Mouse (Mus musculus) embryonic facial prominence, embryonic 11.5 days (tissue): ENCODE results near the gene Atp13a1. TPM values are rescaled to one million over a fixed set of nuclear protein-coding genes. Genes with fewer than 3 reads are reported as not detected.
A peak's percentile ranks its signal among the peaks of the same experiment; 100 is the strongest.

Source experiments
- ATAC-seq: fragments of 200-750 bp; cut with Nextera tagmentation; replicated peaks from 2 replicates; pipeline ENCODE4 v1.8.0; 2017; ENCODE audit warnings: low read depth; ENCODE audit not compliant: insufficient number of reproducible peaks, low FRiP score, low TSS enrichment
- DNase-seq: peaks from one replicate; pipeline ENCODE4 v3.0.0-alpha.2; 2015; ENCODE audit warnings: low spot score
- H3K27ac ChIP-seq: fragments of 300-500 bp; sonication (generic); replicated peaks from 2 replicates; pipeline ENCODE4 v1.5.1; 2014; ENCODE audit warnings: mild to moderate bottlenecking, low read depth, low read length, control low read depth
- H3K27me3 ChIP-seq: fragments of 300-500 bp; sonication (generic); 2 replicates; pipeline ENCODE4 v1.6.1; 2014; ENCODE audit warnings: mild to moderate bottlenecking, low read length, moderate library complexity, mixed read lengths; ENCODE audit not compliant: control insufficient read depth, insufficient read depth
- H3K36me3 ChIP-seq: fragments of 300-500 bp; sonication (generic); replicated peaks from 2 replicates; pipeline ENCODE4 v1.6.1; 2014; ENCODE audit warnings: low read depth, mild to moderate bottlenecking, low read length, moderate library complexity, mixed read lengths; ENCODE audit not compliant: control insufficient read depth, insufficient read depth
- H3K4me1 ChIP-seq: fragments of 300-500 bp; sonication (generic); 2 replicates; pipeline ENCODE4 v1.6.1; 2014; ENCODE audit warnings: low read length, mixed read lengths; ENCODE audit not compliant: control insufficient read depth, insufficient read depth
- H3K4me2 ChIP-seq: fragments of 300-500 bp; sonication (generic); 2 replicates; pipeline ENCODE4 v1.6.1; 2014; ENCODE audit warnings: low read depth, mild to moderate bottlenecking, control low read depth, low read length, moderate library complexity
- H3K4me3 ChIP-seq: fragments of 300-500 bp; sonication (generic); 2 replicates; pipeline ENCODE4 v1.5.1; 2014; ENCODE audit warnings: low read depth, low read length, control low read depth
- H3K9ac ChIP-seq: fragments of 300-500 bp; sonication (generic); replicated peaks from 2 replicates; pipeline ENCODE4 v1.6.1; 2014; ENCODE audit warnings: mild to moderate bottlenecking, control low read depth, low read length
- H3K9me3 ChIP-seq: fragments of 300-500 bp; sonication (generic); replicated peaks from 2 replicates; pipeline ENCODE4 v1.6.1; 2016; ENCODE audit warnings: mild to moderate bottlenecking, low read length, inconsistent platforms, mixed read lengths; ENCODE audit not compliant: control insufficient read depth
- WGBS: fragments of 180-500 bp; shearing (Covaris S2); extraction: QIAGEN DNeasy Blood & Tissue Kit; methylation state at CpG from one replicate; pipeline ENCODE4 v1.1.7; 2014; 5-methylcytosine and 5-hydroxymethylcytosine counted together
- polyA plus RNA-seq: library from polyadenylated mRNA; unstranded; fragments of >200 nt; fragmentation: Nextera tagmentation; extraction: Ambion mirVana; gene quantifications from 2 replicates; pipeline ENCODE4 v1.2.1, GENCODE M21; 2014

Gene Atp13a1
- polyA plus RNA-seq, 1 experiment from 2014 or later, result 35.9 TPM

- Histone ChIP-seq H3K27me3 (no peaks in the 10 kb centered on the region), H3K4me2 (no peak overlapping the region), H3K9ac (no peak overlapping the region), H3K36me3 (peaks cover 37% of the 10 kb centered on the region), H3K27ac (no peak overlapping the region), H3K9me3 (no peaks in the 10 kb centered on the region), H3K4me3 (no peak overlapping the region), H3K4me1 (no peaks in the 10 kb centered on the region)
- ATAC-seq (no peak), DNase-seq (no peak)
Observed at GRCm38 (mm10) chr8:69802216-69802615, 11.3 kb downstream of the Atp13a1 start.

- Histone ChIP-seq H3K4me3 (no peak overlapping the region), H3K4me2 (no peak overlapping the region), H3K36me3 (peaks cover 32% of the 10 kb centered on the region), H3K4me1 (no peaks in the 10 kb centered on the region), H3K27ac (no peak overlapping the region), H3K9ac (no peak overlapping the region), H3K9me3 (no peaks in the 10 kb centered on the region), H3K27me3 (no peaks in the 10 kb centered on the region)
- ATAC-seq (no peak), DNase-seq (no peak)
- 94% methylated on average over 7 of the region's 7 CpGs for WGBS
Observed at GRCm38 (mm10) chr8:69803366-69803765, 12.4 kb downstream of the Atp13a1 start.

DNA sequence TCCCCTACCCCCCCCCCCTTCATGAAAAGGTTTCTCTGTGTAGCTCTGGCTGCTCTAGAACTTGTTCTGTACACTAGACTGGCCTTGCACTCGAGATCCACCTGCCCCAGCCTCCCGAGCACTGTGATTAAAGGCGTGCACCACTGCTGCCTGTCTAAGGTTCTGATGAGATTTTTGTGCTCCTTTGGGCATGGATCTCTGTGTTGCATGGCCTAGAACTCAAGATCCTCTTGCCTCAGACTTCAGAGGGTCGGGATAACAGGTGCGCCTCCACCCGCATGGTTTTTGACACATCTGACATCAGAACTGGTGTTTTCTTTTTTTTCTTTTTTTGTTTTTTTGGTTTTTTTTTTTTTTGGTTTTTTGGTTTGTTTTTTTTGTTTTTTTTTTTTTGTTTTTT, 13.6 kb downstream of the Atp13a1 start:
- WGBS, result 94% methylated on average over 6 of the region's 6 CpGs
- Histone ChIP-seq H3K27ac (no peak overlapping the region), H3K4me2 (no peak overlapping the region), H3K4me3 (no peak overlapping the region), H3K9ac (no peak overlapping the region), H3K36me3 (peaks cover 27% of the 10 kb centered on the region), H3K9me3 (no peaks in the 10 kb centered on the region), H3K4me1 (peaks cover 2% of the 10 kb centered on the region; the same call in 1 of the 2 replicates), H3K27me3 (no peaks in the 10 kb centered on the region)
- no peak for ATAC-seq
- no peak for DNase-seq

DNA sequence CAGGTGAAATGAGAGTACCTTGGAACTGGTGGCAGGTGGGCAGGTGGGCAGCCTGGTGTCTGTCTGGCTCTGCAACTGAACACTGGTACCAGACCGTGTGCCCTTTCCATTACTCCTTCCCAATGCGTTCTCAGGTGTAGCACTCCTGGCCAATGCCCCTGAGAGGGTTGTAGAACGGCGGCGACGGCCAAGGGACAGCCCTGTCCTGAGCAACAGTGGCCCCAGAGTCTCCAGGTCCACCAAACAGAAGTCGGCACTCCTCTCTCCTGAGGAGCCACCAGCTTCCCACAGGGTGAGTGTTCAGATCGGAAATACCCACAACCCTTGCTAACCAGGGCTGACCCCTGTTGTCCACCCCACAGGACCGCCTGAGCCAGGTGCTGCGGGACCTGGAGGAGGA, 14.1 kb downstream of the Atp13a1 start:
- H3K9me3 ChIP-seq, result no peaks in the 10 kb centered on the region
- no peak overlapping the region for H3K4me2 ChIP-seq
- no peak for DNase-seq
- ATAC-seq, result no peak
- H3K4me1 ChIP-seq, result peaks cover 2% of the 10 kb centered on the region; the same call in 1 of the 2 replicates
- H3K4me3 ChIP-seq, result no peak overlapping the region
- no peaks in the 10 kb centered on the region for H3K27me3 ChIP-seq
- 90% methylated on average over 10 of the region's 10 CpGs for WGBS
- H3K27ac ChIP-seq, result no peak overlapping the region
- no peak overlapping the region for H3K9ac ChIP-seq
- peaks cover 23% of the 10 kb centered on the region for H3K36me3 ChIP-seq

GRCm38 (mm10) chr8:69805491-69805890, 14.5 kb downstream of the Atp13a1 start:
- Histone ChIP-seq H3K27ac (no peak overlapping the region), H3K4me2 (no peak overlapping the region), H3K27me3 (no peaks in the 10 kb centered on the region), H3K4me1 (peaks cover 2% of the 10 kb centered on the region; the same call in 1 of the 2 replicates), H3K36me3 (peaks cover 20% of the 10 kb centered on the region), H3K4me3 (no peak overlapping the region), H3K9ac (no peak overlapping the region), H3K9me3 (no peaks in the 10 kb centered on the region)
- DNase-seq (no peak), ATAC-seq (no peak)
- 93% methylated on average over 9 of the region's 9 CpGs for WGBS

DNA sequence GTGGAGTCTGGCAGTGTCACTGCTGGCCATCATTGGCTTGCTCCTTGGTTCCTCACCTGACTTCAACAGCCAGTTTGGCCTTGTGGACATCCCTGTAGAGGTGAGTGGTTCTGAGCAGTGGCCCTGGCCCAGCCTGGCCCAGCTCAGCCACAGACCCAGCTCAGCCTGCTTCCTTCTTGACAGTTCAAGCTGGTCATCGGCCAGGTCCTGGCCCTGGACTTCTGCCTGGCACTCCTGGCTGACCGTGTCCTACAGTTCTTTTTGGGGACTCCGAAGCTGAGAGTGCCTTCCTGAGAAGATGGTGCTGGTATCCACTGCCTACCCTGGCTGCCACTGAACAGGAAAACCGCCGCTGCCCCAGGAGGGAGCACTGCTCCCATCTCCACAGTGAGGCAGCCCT, 16.3 kb downstream of the Atp13a1 start:
- WGBS, result 91% methylated on average over 5 of the region's 5 CpGs

DNA sequence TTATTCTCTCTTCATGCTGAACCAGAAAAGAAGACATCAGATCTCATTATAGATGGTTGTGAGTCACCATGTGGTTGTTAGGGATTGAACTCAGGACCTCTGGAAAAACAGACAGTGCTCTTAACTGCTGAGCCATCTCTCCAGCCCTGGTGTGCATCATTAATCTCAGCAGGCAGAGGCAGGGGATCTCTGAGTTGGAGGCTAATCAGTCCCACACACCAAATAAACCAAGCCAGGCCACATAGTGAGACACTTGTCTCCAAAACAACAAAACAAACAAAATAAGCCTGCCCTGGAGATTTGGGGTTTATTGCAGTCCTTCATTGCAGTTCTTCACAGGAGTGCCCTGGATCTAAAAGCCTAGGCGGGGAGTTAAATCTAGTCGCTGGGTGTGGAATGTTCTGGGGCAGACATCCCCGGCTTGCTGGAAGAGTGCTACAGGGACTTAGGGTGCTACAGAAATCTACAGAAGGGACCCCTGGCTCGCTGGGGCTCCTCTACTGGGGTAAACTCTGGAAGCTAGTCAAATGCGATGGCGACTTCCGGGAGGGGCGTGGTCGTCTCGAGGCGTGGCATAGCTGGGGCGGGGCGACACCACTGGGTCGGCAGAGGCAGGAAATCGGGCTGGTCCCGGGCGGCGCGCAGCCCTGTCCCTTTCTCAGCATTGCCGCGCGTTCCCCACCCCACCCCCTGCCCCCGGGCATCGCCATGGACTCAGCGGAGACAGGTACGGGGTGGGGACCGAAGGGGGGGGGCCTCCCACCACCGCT, 17.3 kb downstream of the Atp13a1 start, which contains the start of gene Gmip:
Gene Gmip, plus strand, starts transcription at position 586 of the 770 bp plus-strand sequence.
- peaks cover 11% of the 10 kb centered on the region for H3K36me3 ChIP-seq
- no peaks in the 10 kb centered on the region for H3K9me3 ChIP-seq
- H3K27me3 ChIP-seq, result no peaks in the 10 kb centered on the region
- peak within 1 kb of the TSS; percentile 86 for H3K4me2 ChIP-seq
- peak within 1 kb of the TSS; percentile 43 for H3K4me3 ChIP-seq
- H3K27ac ChIP-seq, result no peak within 1 kb of the TSS
- 5% methylated on average over 26 of the region's 28 CpGs for WGBS
- peaks cover 2% of the 10 kb centered on the region; the same call in 1 of the 2 replicates for H3K4me1 ChIP-seq
- H3K9ac ChIP-seq, result peak within 1 kb of the TSS; percentile 59
- DNase-seq, result peak; percentile 76
- peak; percentile 67 for ATAC-seq

More for the DNA sequence above, 16.3 kb downstream of the Atp13a1 start:
- Histone ChIP-seq H3K27me3 (no peaks in the 10 kb centered on the region), H3K4me1 (peaks cover 2% of the 10 kb centered on the region; the same call in 1 of the 2 replicates), H3K9me3 (no peaks in the 10 kb centered on the region), H3K36me3 (peaks cover 16% of the 10 kb centered on the region), H3K4me3 (no peak overlapping the region), H3K4me2 (no peak overlapping the region), H3K9ac (no peak overlapping the region), H3K27ac (no peak overlapping the region)
- ATAC-seq, result no peak
- DNase-seq, result no peak

DNA sequence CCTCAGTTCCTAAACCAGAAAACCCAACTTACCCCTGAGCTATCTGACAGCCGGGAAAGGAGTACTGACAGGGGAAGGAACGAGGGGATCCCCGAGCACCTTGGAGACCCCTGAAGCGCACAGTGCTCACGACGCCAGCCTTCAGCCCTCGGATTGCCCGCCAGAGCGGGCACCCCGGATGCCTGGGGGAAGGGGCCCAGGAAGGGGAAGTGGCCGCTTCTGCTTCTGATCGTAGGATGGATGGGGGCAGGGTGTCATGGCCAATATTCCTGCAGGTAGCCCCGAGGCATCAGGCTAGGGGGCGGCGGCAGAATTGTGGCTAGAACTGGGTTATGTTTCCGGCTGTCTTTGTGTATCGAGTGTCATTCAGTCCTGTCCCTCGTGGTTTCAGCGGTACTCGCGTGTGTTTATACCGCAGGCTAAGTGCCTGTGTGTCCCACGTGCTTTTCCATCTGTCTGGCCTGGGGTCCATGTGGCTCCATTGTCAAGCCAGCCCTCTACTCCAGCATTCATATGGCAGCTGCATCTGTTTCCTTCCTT, 18.0 kb downstream of the Atp13a1 start:
- Histone ChIP-seq H3K4me3 (peak overlapping the region; percentile 43), H3K36me3 (peaks cover 7% of the 10 kb centered on the region), H3K9me3 (no peaks in the 10 kb centered on the region), H3K9ac (peak overlapping the region; percentile 59), H3K27ac (no peak overlapping the region), H3K27me3 (no peaks in the 10 kb centered on the region), H3K4me2 (peak overlapping the region; percentile 86), H3K4me1 (peaks cover 2% of the 10 kb centered on the region; the same call in 1 of the 2 replicates)
- 2% methylated on average over 23 of the region's 23 CpGs for WGBS
- peak; percentile 46 for ATAC-seq
- peak; percentile 39 for DNase-seq
